Mouse (Mus musculus) small intestine, adult 2 months (tissue): ENCODE measurements at regions not wholly inside any gene's neighbourhood (a gene's known extent, or its start where the extent isn't known, plus 50 kb on each side); places are given as distances from the start of the nearest gene placed in this dataset.

Experiments
- CTCF ChIP-seq: fragments of 200-500 bp; IDR thresholded peaks from 2 replicates; pipeline ENCODE4 v1.5.1; 2012; ENCODE audit warnings: low read depth, mild to moderate bottlenecking, control low read depth, inconsistent platforms, low read length, moderate library complexity, mixed read lengths; ENCODE audit not compliant: insufficient replicate concordance, insufficient read length; ENCODE audit errors: extremely low read depth
- POLR2A ChIP-seq: fragments of 200-500 bp; IDR thresholded peaks from 2 replicates; pipeline ENCODE4 v1.6.1; 2012; ENCODE audit warnings: low read depth, mild to moderate bottlenecking, control low read depth, inconsistent platforms, low read length, moderate library complexity

GRCm38 (mm10) chr1:64192736-64193135 lies 70.7 kb upstream of the Klf7 start:
- no peak for TF ChIP-seq CTCF
- no peak for TF ChIP-seq POLR2A
